Mouse (Mus musculus) spleen, adult 2 months (tissue): ENCODE measurements around the gene Camk2g.

ENCODE experiments used
- CTCF ChIP-seq: fragments of 200-500 bp; IDR thresholded peaks from 2 replicates; pipeline ENCODE4 v1.5.1; 2011; ENCODE audit warnings: mild to moderate bottlenecking, inconsistent platforms; ENCODE audit not compliant: insufficient read depth, insufficient read length, insufficient replicate concordance; ENCODE audit errors: extremely low read depth
- POLR2A ChIP-seq: fragments of 200-500 bp; IDR thresholded peaks from 2 replicates; pipeline ENCODE4 v1.6.1; 2011; ENCODE audit warnings: low read depth, low read length, inconsistent platforms

DNA sequence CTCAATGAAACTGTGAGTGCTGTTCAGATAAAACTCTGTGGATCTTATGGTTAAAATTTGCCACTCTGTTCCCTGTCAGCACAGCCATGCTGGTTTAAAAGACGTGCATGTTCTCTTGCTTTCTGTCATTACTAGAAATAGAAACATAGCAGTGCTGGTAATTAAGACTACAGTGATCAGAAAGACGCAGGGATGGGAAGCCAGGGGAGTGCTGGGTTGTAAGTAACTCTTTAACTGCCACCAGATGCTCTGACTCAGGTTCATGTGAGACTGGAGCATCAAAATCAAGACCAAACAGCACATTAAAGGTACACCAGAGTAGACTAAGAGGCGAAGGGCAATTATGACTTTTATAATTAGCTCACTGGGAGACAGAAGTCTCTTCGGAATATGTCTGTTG, 45.5 kb downstream of the Camk2g start:
- TF ChIP-seq CTCF (no peak), POLR2A (no peak)
